Mouse (Mus musculus): ENCODE measurements around the gene Nr1h2. TPM values are rescaled to one million over a fixed set of nuclear protein-coding genes. Genes with fewer than 3 reads are reported as not detected.

Gene Nr1h2
- polyA plus RNA-seq, 1 experiment from 2014 or later, result 48.5 TPM

- Histone ChIP-seq H3K36me3 (ENCODE audit: control insufficient read depth, insufficient read depth, low read length) (no peaks in the 10 kb centered on the region), H3K9ac (ENCODE audit: low read depth, low read length) (no peak overlapping the region), H3K4me3 (ENCODE audit: low read depth, low read length) (0 out of 2 replicates have a peak overlapping the region, but pooled peaks have one; percentile 1), H3K4me2 (peak overlapping the region; percentile 39), H3K4me1 (ENCODE audit: control insufficient read depth, insufficient read depth, low read length) (peaks cover 5% of the 10 kb centered on the region), H3K9me3 (replicated peaks; ENCODE audit: control insufficient read depth, low read length) (no peaks in the 10 kb centered on the region), H3K27me3 (ENCODE audit: control insufficient read depth, insufficient read depth, low read length) (peaks cover 75% of the 10 kb centered on the region), H3K27ac (ENCODE audit: low read depth, low read length) (no peak overlapping the region)
- WGBS (ENCODE audit: insufficient replicate concordance), result 18% methylated on average over 19 of the region's 22 CpGs
- no peak for ATAC-seq (replicated peaks; ENCODE audit: insufficient number of reproducible peaks, low FRiP score, low TSS enrichment)
Observed at GRCm38 (mm10) chr7:44525126-44525832, 28.5 kb downstream of the Nr1h2 start.

- Histone ChIP-seq H3K9ac (ENCODE audit: low read depth, low read length) (no peak within 1 kb of the TSS), H3K4me1 (ENCODE audit: control insufficient read depth, insufficient read depth, low read length) (peaks cover 5% of the 10 kb centered on the region), H3K4me2 (peak within 1 kb of the TSS; percentile 39), H3K27ac (ENCODE audit: low read depth, low read length) (no peak within 1 kb of the TSS), H3K4me3 (ENCODE audit: low read depth, low read length) (0 out of 2 replicates have a peak within 1 kb of the TSS, but pooled peaks have one; percentile 1), H3K27me3 (ENCODE audit: control insufficient read depth, insufficient read depth, low read length) (peaks cover 75% of the 10 kb centered on the region), H3K9me3 (replicated peaks; ENCODE audit: control insufficient read depth, low read length) (no peaks in the 10 kb centered on the region), H3K36me3 (ENCODE audit: control insufficient read depth, insufficient read depth, low read length) (no peaks in the 10 kb centered on the region)
- WGBS (ENCODE audit: insufficient replicate concordance), result 19% methylated on average over 12 of the region's 12 CpGs
- no peak for ATAC-seq (replicated peaks; ENCODE audit: insufficient number of reproducible peaks, low FRiP score, low TSS enrichment)
Observed at GRCm38 (mm10) chr7:44524502-44524901, 29.2 kb downstream of the Nr1h2 start, which contains the start of gene Mybpc2. Gene Mybpc2 (minus strand): TSS chr7:44524656.

DNA sequence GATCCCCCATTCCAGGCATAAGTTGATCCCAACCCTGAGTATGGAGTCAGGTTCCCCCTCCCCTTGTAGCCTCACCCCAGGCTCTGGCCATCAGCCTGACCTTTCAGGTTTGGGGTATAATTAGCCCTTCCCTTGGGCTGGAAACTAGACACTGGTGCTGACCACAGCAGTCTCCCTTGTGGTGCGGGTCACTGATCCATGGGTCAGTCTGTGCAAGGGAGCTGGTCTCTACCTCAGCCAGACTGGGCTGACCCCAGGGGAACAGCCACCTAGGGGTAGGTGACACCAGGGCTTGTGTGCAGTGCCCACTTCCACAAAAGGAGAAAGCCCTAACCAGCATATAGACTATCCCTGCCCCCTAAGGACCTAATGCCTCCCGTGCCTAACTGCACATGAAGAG lies 30.7 kb downstream of the Nr1h2 start:
- Histone ChIP-seq H3K9me3 (replicated peaks; ENCODE audit: control insufficient read depth, low read length) (no peaks in the 10 kb centered on the region), H3K27me3 (ENCODE audit: control insufficient read depth, insufficient read depth, low read length) (peaks cover 66% of the 10 kb centered on the region), H3K9ac (ENCODE audit: low read depth, low read length) (no peak overlapping the region), H3K4me2 (no peak overlapping the region), H3K27ac (ENCODE audit: low read depth, low read length) (no peak overlapping the region), H3K36me3 (ENCODE audit: control insufficient read depth, insufficient read depth, low read length) (no peaks in the 10 kb centered on the region), H3K4me3 (ENCODE audit: low read depth, low read length) (no peak overlapping the region), H3K4me1 (ENCODE audit: control insufficient read depth, insufficient read depth, low read length) (peaks cover 5% of the 10 kb centered on the region)
- no peak for ATAC-seq (replicated peaks; ENCODE audit: insufficient number of reproducible peaks, low FRiP score, low TSS enrichment)
- 54% methylated on average over 2 of the region's 2 CpGs for WGBS (ENCODE audit: insufficient replicate concordance)

DNA sequence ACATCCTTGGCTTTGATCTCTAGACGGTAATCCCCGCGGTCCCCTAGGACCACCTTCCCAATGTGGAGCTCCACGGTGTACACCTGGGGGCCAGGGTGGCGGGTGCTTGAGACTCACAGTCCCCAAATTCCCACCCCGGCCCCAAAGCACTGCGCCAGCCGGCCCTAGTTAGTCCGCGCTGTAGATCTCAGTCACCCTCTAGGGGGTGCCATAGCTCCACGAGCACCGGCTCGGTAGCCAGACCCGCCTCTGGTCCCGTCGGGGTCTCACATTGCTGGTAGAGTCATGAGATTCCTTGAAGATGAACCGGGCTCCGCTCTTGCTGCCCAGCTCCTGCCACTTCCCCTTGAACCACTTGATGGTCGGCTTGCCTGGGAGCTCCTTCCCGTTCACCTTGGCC lies 32.0 kb downstream of the Nr1h2 start:
- no peak overlapping the region for H3K4me3 ChIP-seq (ENCODE audit: low read depth, low read length)
- no peaks in the 10 kb centered on the region for H3K9me3 ChIP-seq (replicated peaks; ENCODE audit: control insufficient read depth, low read length)
- peaks cover 64% of the 10 kb centered on the region for H3K27me3 ChIP-seq (ENCODE audit: control insufficient read depth, insufficient read depth, low read length)
- H3K9ac ChIP-seq (ENCODE audit: low read depth, low read length), result no peak overlapping the region
- H3K36me3 ChIP-seq (ENCODE audit: control insufficient read depth, insufficient read depth, low read length), result no peaks in the 10 kb centered on the region
- ATAC-seq (replicated peaks; ENCODE audit: insufficient number of reproducible peaks, low FRiP score, low TSS enrichment), result no peak
- H3K4me1 ChIP-seq (ENCODE audit: control insufficient read depth, insufficient read depth, low read length), result no peaks in the 10 kb centered on the region; the same call in 1 of the 2 replicates
- peak overlapping the region; percentile 31; the same call in 1 of the 2 replicates for H3K4me2 ChIP-seq
- WGBS (ENCODE audit: insufficient replicate concordance), result 1% methylated on average over 20 of the region's 20 CpGs
- H3K27ac ChIP-seq (ENCODE audit: low read depth, low read length), result no peak overlapping the region

GRCm38 (mm10) chr7:44520990-44521389 lies 32.8 kb downstream of the Nr1h2 start:
- Histone ChIP-seq H3K9ac (ENCODE audit: low read depth, low read length) (no peak overlapping the region), H3K9me3 (replicated peaks; ENCODE audit: control insufficient read depth, low read length) (no peaks in the 10 kb centered on the region), H3K27me3 (ENCODE audit: control insufficient read depth, insufficient read depth, low read length) (peaks cover 57% of the 10 kb centered on the region), H3K4me2 (no peak overlapping the region), H3K4me3 (ENCODE audit: low read depth, low read length) (no peak overlapping the region), H3K27ac (ENCODE audit: low read depth, low read length) (no peak overlapping the region), H3K4me1 (ENCODE audit: control insufficient read depth, insufficient read depth, low read length) (no peaks in the 10 kb centered on the region; the same call in 1 of the 2 replicates), H3K36me3 (ENCODE audit: control insufficient read depth, insufficient read depth, low read length) (no peaks in the 10 kb centered on the region)
- no peak for ATAC-seq (replicated peaks; ENCODE audit: insufficient number of reproducible peaks, low FRiP score, low TSS enrichment)
- 77% methylated on average over 3 of the region's 3 CpGs for WGBS (ENCODE audit: insufficient replicate concordance)

- H3K36me3 ChIP-seq (ENCODE audit: control insufficient read depth, insufficient read depth, low read length), result no peaks in the 10 kb centered on the region
- H3K9me3 ChIP-seq (replicated peaks; ENCODE audit: control insufficient read depth, low read length), result no peaks in the 10 kb centered on the region
- 63% methylated on average over 9 of the region's 9 CpGs for WGBS (ENCODE audit: insufficient replicate concordance)
- H3K27me3 ChIP-seq (ENCODE audit: control insufficient read depth, insufficient read depth, low read length), result peaks cover 48% of the 10 kb centered on the region
- no peaks in the 10 kb centered on the region for H3K4me1 ChIP-seq (ENCODE audit: control insufficient read depth, insufficient read depth, low read length)
- H3K4me3 ChIP-seq (ENCODE audit: low read depth, low read length), result no peak overlapping the region
- no peak overlapping the region for H3K27ac ChIP-seq (ENCODE audit: low read depth, low read length)
- no peak overlapping the region for H3K9ac ChIP-seq (ENCODE audit: low read depth, low read length)
- no peak for ATAC-seq (replicated peaks; ENCODE audit: insufficient number of reproducible peaks, low FRiP score, low TSS enrichment)
- H3K4me2 ChIP-seq, result no peak overlapping the region
Observed at GRCm38 (mm10) chr7:44519240-44519913, 34.4 kb downstream of the Nr1h2 start.

DNA sequence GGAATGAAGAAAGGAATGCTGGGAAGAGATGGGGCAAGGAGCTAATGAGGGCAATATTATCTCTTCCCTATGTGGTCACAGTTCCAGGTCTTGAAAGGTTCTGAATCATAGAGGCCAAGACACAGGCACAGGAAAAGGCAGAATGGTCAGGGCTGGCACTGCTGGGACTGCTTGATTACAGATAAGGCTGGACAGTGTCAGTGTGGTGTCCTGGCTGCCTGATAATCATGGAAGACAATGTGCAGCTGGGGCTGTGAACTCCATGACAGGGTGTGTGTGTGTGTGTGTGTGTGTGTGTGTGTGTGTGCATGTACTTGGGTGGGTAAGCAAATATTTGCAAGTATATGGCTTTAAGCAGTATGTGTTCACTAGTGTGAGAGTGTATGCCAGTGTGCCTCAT lies 46.3 kb downstream of the Nr1h2 start:
- Histone ChIP-seq H3K27ac (ENCODE audit: low read depth, low read length) (no peak overlapping the region), H3K9ac (ENCODE audit: low read depth, low read length) (no peak overlapping the region), H3K27me3 (ENCODE audit: control insufficient read depth, insufficient read depth, low read length) (peaks cover 15% of the 10 kb centered on the region)

DNA sequence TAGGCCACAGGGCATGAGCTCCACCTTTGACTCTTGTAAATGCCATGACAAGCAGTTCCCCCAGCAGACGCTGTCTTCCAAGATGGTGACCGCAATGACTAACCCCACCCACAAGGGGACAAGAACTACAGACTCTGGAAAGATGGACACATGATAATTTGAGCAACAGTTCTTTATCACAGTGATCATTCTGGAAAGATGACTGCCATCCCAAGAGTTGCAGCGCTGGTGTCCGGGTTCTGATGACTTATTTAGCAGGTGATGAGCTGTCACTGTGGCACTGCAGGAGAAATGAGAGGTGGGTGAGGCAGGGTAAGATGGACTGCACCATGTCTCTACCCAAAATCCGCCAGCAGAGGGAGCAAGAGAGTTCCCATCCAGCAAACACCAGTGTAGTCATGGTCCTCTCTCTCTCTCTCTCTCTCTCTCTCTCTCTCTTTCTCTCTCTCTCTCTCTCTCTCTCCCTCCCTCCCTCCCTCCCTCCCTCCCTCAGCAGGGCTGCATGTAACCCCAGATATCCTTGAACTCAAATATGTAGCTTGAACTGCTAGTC lies 52.1 kb downstream of the Nr1h2 start:
- ATAC-seq (replicated peaks; ENCODE audit: insufficient number of reproducible peaks, low FRiP score, low TSS enrichment), result no peak
- whole genome bisulfite sequencing (ENCODE audit: insufficient replicate concordance), result 33% methylated on average over 5 of the region's 5 CpGs
- H3K27ac ChIP-seq (ENCODE audit: low read depth, low read length), result no peak overlapping the region
- no peaks in the 10 kb centered on the region for H3K9me3 ChIP-seq (replicated peaks; ENCODE audit: control insufficient read depth, low read length)
- peaks cover 14% of the 10 kb centered on the region for H3K27me3 ChIP-seq (ENCODE audit: control insufficient read depth, insufficient read depth, low read length)
- H3K9ac ChIP-seq (ENCODE audit: low read depth, low read length), result no peak overlapping the region
- no peaks in the 10 kb centered on the region for H3K36me3 ChIP-seq (ENCODE audit: control insufficient read depth, insufficient read depth, low read length)
- H3K4me3 ChIP-seq (ENCODE audit: low read depth, low read length), result no peak overlapping the region
- no peak overlapping the region for H3K4me2 ChIP-seq
- peaks cover 3% of the 10 kb centered on the region; the same call in 1 of the 2 replicates for H3K4me1 ChIP-seq (ENCODE audit: control insufficient read depth, insufficient read depth, low read length)

More for the DNA sequence above, 46.3 kb downstream of the Nr1h2 start:
- ATAC-seq (replicated peaks; ENCODE audit: insufficient number of reproducible peaks, low FRiP score, low TSS enrichment), result peak; percentile 70
- H3K4me3 ChIP-seq (ENCODE audit: low read depth, low read length), result no peak overlapping the region
- H3K4me1 ChIP-seq (ENCODE audit: control insufficient read depth, insufficient read depth, low read length), result no peaks in the 10 kb centered on the region
- no peaks in the 10 kb centered on the region for H3K36me3 ChIP-seq (ENCODE audit: control insufficient read depth, insufficient read depth, low read length)
- H3K9me3 ChIP-seq (replicated peaks; ENCODE audit: control insufficient read depth, low read length), result no peaks in the 10 kb centered on the region
- no peak overlapping the region for H3K4me2 ChIP-seq
